Mouse (Mus musculus) heart, embryonic 10.5 days (tissue): ENCODE data around the gene Olfr304. TPM values are rescaled to one million over a fixed set of nuclear protein-coding genes. Genes with fewer than 3 reads are reported as not detected.
"Not testable (repeated sequence)": the region's sequence is repeated elsewhere in the genome, so short reads cannot be mapped to it uniquely, and the experiment has no call there.

Source experiments
- DNase-seq: peaks from one replicate; pipeline ENCODE4 v3.0.0-alpha.2; 2017; ENCODE audit warnings: low spot score
- H3K27ac ChIP-seq: fragments of 300-500 bp; sonication (generic); 2 replicates; pipeline ENCODE4 v1.5.1; 2016; ENCODE audit warnings: mild to moderate bottlenecking
- H3K27me3 ChIP-seq: fragments of 300-500 bp; sonication (generic); 2 replicates; pipeline ENCODE4 v1.6.1; 2016; ENCODE audit warnings: mild to moderate bottlenecking; ENCODE audit not compliant: poor library complexity, insufficient read depth, severe bottlenecking
- H3K36me3 ChIP-seq: fragments of 300-500 bp; sonication (generic); 2 replicates; pipeline ENCODE4 v1.6.1; 2016; ENCODE audit warnings: mild to moderate bottlenecking, moderate library complexity
- H3K4me1 ChIP-seq: fragments of 300-500 bp; sonication (generic); 2 replicates; pipeline ENCODE4 v1.6.1; 2016; ENCODE audit warnings: mild to moderate bottlenecking
- H3K4me3 ChIP-seq: fragments of 300-500 bp; sonication (generic); 2 replicates; pipeline ENCODE4 v1.5.1; 2016; ENCODE audit warnings: mild to moderate bottlenecking, moderate library complexity
- H3K9me3 ChIP-seq: fragments of 300-500 bp; sonication (generic); 2 replicates; pipeline ENCODE4 v1.6.1; 2016; ENCODE audit warnings: mild to moderate bottlenecking, moderate library complexity
- WGBS: fragments of 180-500 bp; shearing (Covaris S2); methylation state at CpG from one replicate; pipeline ENCODE4 v1.1.7; 2016; 5-methylcytosine and 5-hydroxymethylcytosine counted together
- polyA plus RNA-seq: library from polyadenylated mRNA; unstranded; fragments of >200 nt; fragmentation: Nextera tagmentation; extraction: Ambion mirVana; gene quantifications from 2 replicates; pipeline ENCODE4 v1.2.1, GENCODE M21; 2016

Gene Olfr304
- not detected in 2 replicates for polyA plus RNA-seq

GRCm38 (mm10) chr7:86386558-86386957 lies at the start of gene Olfr304:
TSS of gene Olfr304 (minus strand) at chr7:86386658.
- Histone ChIP-seq H3K27me3 (no peaks in the 10 kb centered on the region), H3K4me3 (no peak within 1 kb of the TSS), H3K9me3 (no peaks in the 10 kb centered on the region), H3K27ac (no peak within 1 kb of the TSS), H3K36me3 (no peaks in the 10 kb centered on the region), H3K4me1 (no peaks in the 10 kb centered on the region)
- 64% methylated on average over 1 of the region's 1 CpGs for WGBS
- DNase-seq: no peak

- H3K4me1 ChIP-seq: no peaks in the 10 kb centered on the region
- no peak within 1 kb of the TSS for H3K27ac ChIP-seq
- no peaks in the 10 kb centered on the region for H3K36me3 ChIP-seq
- H3K4me3 ChIP-seq: no peak within 1 kb of the TSS
- H3K27me3 ChIP-seq: no peaks in the 10 kb centered on the region
- H3K9me3 ChIP-seq: no peaks in the 10 kb centered on the region
- WGBS: 87% methylated on average over 2 of the region's 2 CpGs
- no peak for DNase-seq
Measured at GRCm38 (mm10) chr7:86403546-86403945, 17.1 kb upstream of the Olfr304 start, which contains the start of gene Olfr301. TSS of gene Olfr301 (plus strand) at chr7:86403846.

- H3K27me3 ChIP-seq: no peaks in the 10 kb centered on the region
- H3K36me3 ChIP-seq: no peaks in the 10 kb centered on the region
- H3K4me1 ChIP-seq: no peaks in the 10 kb centered on the region
- no peak within 1 kb of the TSS for H3K27ac ChIP-seq
- H3K4me3 ChIP-seq: no peak within 1 kb of the TSS
- DNase-seq: no peak
- no peaks in the 10 kb centered on the region for H3K9me3 ChIP-seq
Measured at GRCm38 (mm10) chr7:86397689-86398088, 11.2 kb upstream of the Olfr304 start, which contains the start of gene Olfr303. TSS of gene Olfr303 (minus strand) at chr7:86397789.

GRCm38 (mm10) chr7:86385769-86386168 lies 689 bp downstream of the Olfr304 start:
- no peaks in the 10 kb centered on the region for H3K36me3 ChIP-seq
- WGBS: 65% methylated on average over 3 of the region's 3 CpGs
- H3K4me3 ChIP-seq: no peak overlapping the region
- H3K27me3 ChIP-seq: no peaks in the 10 kb centered on the region
- H3K9me3 ChIP-seq: no peaks in the 10 kb centered on the region
- no peak for DNase-seq
- no peak overlapping the region for H3K27ac ChIP-seq
- H3K4me1 ChIP-seq: no peaks in the 10 kb centered on the region

- H3K27ac ChIP-seq: no peak within 1 kb of the TSS
- WGBS: 82% methylated on average over 1 of the region's 1 CpGs
- no peaks in the 10 kb centered on the region for H3K4me1 ChIP-seq
- H3K36me3 ChIP-seq: no peaks in the 10 kb centered on the region
- H3K27me3 ChIP-seq: no peaks in the 10 kb centered on the region
- no peaks in the 10 kb centered on the region for H3K9me3 ChIP-seq
- no peak for DNase-seq
- H3K4me3 ChIP-seq: no peak within 1 kb of the TSS
Measured at GRCm38 (mm10) chr7:86366828-86367227, 19.6 kb downstream of the Olfr304 start, which contains the start of gene Olfr305. TSS of gene Olfr305 (minus strand) at chr7:86366928.

GRCm38 (mm10) chr7:86346296-86346695 lies 40.2 kb downstream of the Olfr304 start:
- H3K27me3 ChIP-seq, DNase-seq, H3K27ac ChIP-seq, H3K4me3 ChIP-seq, H3K36me3 ChIP-seq, H3K4me1 ChIP-seq, H3K9me3 ChIP-seq: not testable (repeated sequence)
- WGBS: 89% methylated on average over 9 of the region's 9 CpGs

- Histone ChIP-seq H3K9me3 (no peaks in the 10 kb centered on the region), H3K27me3 (no peaks in the 10 kb centered on the region), H3K36me3 (no peaks in the 10 kb centered on the region), H3K4me1 (no peaks in the 10 kb centered on the region), H3K4me3 (no peak overlapping the region), H3K27ac (no peak overlapping the region)
- no peak for DNase-seq
- 64% methylated on average over 3 of the region's 3 CpGs for WGBS
Measured at GRCm38 (mm10) chr7:86344253-86344652, 42.2 kb downstream of the Olfr304 start.

DNA sequence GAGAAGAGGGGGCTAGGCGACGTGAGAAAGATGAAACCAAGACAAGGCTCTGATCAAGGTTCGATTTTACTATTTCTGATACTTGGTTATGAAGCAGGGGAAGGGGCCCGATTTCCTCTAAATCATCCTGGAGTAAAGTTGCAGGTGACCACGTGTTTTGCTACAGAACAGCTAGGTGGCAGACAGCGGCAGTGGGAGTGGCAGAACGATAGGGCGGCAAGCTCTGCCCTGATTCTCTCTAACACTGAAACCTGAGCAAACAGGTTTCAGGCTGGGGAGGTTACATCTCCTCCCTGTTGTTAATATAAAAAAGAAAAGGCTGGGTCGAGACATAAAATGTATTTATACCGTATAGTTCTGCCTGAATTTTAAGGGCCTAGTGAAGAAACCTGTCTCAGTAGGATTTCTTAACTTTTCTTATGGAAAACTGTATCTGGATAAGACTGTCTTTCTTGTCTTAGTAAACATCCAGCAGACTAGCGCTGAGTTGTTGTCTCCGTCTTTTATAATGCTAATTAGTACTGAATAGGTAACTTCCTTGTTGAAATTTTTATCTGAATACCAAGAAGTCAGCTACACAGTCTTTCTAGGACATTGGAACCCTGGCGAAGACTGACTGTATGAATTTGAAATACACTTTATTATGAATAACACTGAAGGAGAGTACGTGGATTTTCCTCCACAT lies 43.4 kb downstream of the Olfr304 start:
- WGBS: 67% methylated on average over 14 of the region's 14 CpGs
- no peaks in the 10 kb centered on the region for H3K9me3 ChIP-seq
- no peaks in the 10 kb centered on the region for H3K36me3 ChIP-seq
- no peak for DNase-seq
- no peak overlapping the region for H3K4me3 ChIP-seq
- no peak overlapping the region for H3K27ac ChIP-seq
- H3K27me3 ChIP-seq: no peaks in the 10 kb centered on the region
- no peaks in the 10 kb centered on the region for H3K4me1 ChIP-seq

DNA sequence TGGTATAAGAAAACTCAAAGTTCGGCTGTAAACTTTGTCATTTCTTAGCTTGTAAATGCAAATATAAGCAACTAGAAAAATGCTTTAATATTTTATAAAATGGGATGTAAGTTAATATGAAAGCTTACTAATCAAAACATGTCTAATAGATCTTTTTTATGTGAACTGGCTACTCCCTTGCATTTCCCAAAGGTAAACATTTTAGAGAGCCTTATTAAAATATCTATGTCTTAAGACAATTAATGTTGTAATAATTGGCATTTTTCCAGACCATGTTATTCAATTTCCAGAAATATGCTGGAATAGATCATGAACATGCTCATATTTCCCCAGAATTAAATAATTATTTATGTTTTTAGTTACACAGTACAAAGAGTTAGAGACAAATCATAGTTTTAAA lies 49.0 kb downstream of the Olfr304 start, which contains the start of gene Olfr307:
Olfr307 (minus strand) TSS at position 101 of the 400 bp plus-strand sequence.
- Histone ChIP-seq H3K9me3 (no peaks in the 10 kb centered on the region), H3K4me1 (no peaks in the 10 kb centered on the region), H3K27me3 (no peaks in the 10 kb centered on the region), H3K4me3 (no peak within 1 kb of the TSS), H3K36me3 (no peaks in the 10 kb centered on the region), H3K27ac (no peak within 1 kb of the TSS)
- WGBS: 65% methylated on average over 1 of the region's 1 CpGs
- no peak for DNase-seq

Other genes starting within 250 kb of the Olfr304 start
- gene Vmn2r75, start 214.9 kb downstream of the Olfr304 start, polyA plus RNA-seq: not detected in 2 replicates
- not detected in 2 replicates for gene Vmn2r76, start 140.3 kb downstream of the Olfr304 start, polyA plus RNA-seq
- gene Olfr310, start 109.5 kb downstream of the Olfr304 start, polyA plus RNA-seq: not detected in 2 replicates
- not detected in 2 replicates for gene Olfr309, start 73.0 kb downstream of the Olfr304 start, polyA plus RNA-seq
- gene Olfr308, start 61.0 kb downstream of the Olfr304 start, polyA plus RNA-seq: not detected in 2 replicates
- gene Olfr307, start 49.1 kb downstream of the Olfr304 start, polyA plus RNA-seq: not detected in 2 replicates
- not detected in 2 replicates for gene Olfr305, start 19.7 kb downstream of the Olfr304 start, polyA plus RNA-seq
- not detected in 2 replicates for gene Olfr303, start 11.1 kb upstream of the Olfr304 start, polyA plus RNA-seq
- not detected in 2 replicates for gene Olfr301, start 17.2 kb upstream of the Olfr304 start, polyA plus RNA-seq
- not detected in 2 replicates for gene Olfr299, start 73.3 kb upstream of the Olfr304 start, polyA plus RNA-seq
- not detected in 2 replicates for gene Olfr298, start 105.8 kb upstream of the Olfr304 start, polyA plus RNA-seq
- gene Olfr297, start 133.3 kb upstream of the Olfr304 start, polyA plus RNA-seq: not detected in 2 replicates
- gene Olfr295, start 197.2 kb upstream of the Olfr304 start, polyA plus RNA-seq: not detected in 2 replicates
- not detected in 2 replicates for gene Olfr294, start 230.0 kb upstream of the Olfr304 start, polyA plus RNA-seq